Mouse (Mus musculus): ENCODE data around the gene Grik3.

Gene Grik3

DNA sequence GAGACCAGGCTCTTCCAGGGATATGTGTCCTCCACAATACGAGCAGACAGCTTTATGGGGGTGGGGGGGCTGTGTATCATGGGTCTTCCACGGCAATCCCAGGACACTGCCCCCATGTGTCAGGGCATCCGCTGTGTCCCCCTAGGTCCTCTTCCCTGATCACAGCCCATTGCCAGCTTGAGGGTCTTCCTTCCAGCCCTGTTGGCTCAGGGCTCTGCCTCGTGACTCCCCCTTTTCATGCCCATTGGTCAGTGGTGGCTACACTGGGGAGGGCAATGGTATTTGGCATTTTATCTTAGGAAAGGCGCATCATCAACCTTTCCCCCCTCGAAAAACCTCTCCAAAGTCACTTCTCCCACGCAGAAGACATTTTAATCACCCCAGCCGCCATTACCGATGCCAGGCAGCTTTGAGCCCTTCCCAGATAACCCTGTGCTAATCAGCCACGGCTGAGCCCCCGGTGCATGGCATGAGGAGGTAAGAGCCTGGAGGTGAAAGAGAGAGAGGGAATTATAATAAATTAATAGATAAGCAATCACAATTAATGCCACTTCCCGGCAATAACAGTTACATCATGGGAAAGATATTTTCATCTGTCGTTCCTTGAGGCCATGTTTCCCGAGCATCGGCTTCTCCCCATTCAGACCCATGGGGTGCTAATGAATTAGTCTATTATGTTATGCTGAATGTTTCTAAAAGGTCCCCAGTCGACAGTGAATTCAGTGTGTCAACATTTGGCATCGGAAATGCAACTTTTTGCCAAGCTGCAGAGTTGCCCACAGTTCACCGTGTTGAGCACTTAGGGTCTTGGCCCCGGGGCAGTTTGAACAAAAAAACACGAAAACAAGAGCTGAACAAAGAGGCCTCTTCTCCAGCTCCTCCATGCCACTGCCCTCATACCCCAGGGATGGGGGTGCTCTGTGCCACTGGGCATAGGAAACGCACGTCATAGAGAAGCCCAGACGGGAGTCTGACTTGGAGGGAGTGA lies 154.4 kb downstream of the Grik3 start:
- no peak for DNase-seq (ENCODE audit: low spot score)

DNA sequence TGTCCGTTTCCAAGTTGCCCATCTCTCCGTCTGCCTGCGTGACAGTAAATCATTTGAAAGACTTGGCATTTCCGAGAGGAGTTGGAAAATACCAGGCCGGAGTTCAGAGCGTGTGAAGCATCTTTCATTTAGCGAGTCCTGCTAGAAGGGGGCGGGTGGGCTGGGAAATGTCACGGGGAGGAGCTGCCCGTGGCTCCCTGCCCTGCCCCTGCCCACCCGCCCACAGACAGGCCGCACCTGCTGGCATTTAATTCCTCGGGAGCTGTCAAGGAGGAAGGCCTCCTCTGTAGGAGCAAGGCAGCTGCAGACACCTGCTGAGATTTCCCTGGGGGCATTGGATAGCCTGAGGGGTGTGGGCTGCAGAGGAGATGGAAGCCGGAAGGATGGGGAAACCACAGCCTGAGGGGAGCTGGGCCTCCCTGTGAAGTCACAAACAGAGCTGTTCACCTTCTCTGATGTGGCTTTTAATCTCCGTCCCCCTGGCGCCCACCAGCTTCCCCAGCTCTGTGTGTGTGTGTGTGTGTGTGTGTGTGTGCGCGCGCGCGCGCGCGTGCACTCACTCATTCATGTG lies 161.3 kb downstream of the Grik3 start:
- DNase-seq (ENCODE audit: low spot score) = no peak

DNA sequence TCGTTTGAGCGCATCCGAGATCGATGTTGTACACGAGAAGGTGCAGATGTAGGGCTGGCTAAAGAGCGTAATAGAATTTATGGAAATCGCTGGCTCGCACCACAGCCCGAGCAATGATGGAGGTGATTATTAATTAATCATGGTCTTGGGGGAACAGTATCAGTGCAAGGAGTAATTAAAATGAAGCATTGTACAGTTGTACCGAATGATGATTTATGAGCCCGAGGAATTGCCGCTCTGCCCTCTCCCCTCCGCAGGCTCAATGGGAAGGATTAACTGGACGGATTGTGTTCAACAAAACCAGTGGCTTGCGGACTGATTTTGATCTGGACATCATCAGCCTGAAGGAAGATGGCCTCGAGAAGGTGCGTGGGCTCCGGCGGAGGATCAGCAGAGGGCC lies 165.5 kb downstream of the Grik3 start:
- no peak for DNase-seq (ENCODE audit: low spot score)

DNA sequence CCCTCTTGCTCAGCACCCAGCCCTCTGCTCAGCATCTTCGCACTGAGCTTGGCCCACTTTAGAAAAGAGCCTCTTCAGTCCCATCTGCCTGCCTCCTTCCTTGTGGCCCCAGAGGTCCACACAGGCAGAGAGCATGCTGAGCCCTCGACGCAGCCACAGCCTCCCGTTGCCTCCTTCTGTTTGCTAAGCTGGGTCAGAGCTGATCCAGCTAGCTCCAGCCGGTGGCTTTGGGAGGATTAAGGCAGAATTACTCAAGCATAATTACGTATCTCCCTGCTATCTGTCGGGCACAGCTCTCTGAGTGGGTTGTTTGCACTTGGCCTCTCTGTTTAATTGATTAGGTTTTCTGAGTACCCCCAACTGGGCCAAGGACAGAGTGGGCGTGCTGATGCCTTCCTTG lies 167.9 kb downstream of the Grik3 start:
- no peak for DNase-seq (ENCODE audit: low spot score)

DNA sequence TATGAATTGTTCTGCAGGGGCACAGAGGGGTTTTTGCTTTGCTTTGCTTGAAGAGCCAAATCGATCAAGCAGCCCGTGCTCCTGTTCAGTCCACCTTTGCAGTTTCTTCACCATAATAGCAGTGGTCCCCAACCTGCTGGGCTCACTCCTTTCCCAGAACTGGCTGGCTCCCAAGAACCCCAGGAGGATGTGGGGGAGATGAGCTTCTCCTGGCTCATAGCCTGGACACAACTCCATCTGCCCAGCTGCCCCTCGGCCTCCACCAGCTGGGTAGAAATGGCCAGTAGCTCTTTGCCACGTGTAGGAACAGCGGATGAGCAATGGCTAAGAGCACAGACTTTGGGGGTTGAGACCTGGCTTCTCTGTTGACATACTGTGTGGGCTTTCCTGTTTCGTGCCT lies 171.5 kb downstream of the Grik3 start:
- DNase-seq (ENCODE audit: low spot score) = no peak

DNA sequence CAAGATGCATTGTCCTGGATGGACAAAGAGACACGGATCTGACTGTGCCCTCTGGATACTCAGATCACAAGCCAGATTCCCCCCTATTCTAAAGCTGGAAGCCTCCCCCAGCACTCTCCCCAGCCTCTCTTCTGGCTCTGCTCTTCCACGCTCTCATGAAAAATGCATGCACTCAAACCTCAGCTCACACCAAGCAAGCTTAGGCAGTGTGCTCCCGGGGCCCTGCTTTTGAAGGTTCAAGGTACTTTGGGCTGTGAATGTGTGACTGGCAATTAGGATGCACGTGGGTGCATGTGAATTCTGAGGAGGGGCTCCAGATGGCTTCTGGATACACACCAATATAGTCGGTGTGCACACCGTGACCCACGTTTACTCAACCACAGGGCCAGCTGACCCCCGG lies 172.8 kb downstream of the Grik3 start:
- no peak for DNase-seq (ENCODE audit: low spot score)

DNA sequence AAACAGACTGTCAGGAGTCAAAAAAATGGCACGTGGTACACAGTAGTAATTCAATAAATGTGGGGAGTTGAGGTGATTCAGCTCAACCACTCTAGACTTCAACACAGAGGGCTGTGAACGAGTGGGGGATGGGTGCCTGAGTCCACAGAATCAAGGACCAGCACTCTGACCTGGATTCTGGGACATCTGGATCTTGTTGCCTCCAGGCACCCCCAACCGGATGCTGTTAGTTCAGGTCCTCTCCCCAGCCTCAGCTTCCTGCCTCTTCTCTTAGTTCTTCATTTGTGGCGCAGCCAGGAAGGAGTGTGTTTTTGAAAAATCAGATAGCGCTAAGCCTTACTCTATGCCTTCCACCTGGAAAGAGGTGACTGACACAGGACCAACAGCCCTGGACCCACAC lies 175.5 kb downstream of the Grik3 start:
- DNase-seq (ENCODE audit: low spot score) = no peak

DNA sequence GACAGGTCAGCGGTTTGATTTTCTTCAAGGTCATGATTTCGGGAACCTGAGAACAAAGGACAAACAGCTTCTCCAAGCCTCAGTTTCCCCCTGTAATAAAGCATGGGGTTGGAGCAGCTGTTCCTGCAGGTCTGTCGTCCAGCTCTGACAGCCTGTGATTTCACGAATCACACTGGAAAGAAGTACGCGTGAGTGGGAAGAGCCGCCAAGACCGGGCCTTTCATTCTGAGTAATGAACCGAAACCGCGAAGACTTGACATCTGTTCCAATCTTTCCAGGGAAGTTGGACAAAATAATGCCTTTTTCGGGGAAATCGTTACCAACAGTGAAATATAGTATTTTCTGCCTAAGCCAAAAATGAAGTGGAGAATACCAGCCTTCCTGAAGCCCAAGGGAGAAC lies 191.5 kb downstream of the Grik3 start:
- no peak for DNase-seq (ENCODE audit: low spot score)

DNA sequence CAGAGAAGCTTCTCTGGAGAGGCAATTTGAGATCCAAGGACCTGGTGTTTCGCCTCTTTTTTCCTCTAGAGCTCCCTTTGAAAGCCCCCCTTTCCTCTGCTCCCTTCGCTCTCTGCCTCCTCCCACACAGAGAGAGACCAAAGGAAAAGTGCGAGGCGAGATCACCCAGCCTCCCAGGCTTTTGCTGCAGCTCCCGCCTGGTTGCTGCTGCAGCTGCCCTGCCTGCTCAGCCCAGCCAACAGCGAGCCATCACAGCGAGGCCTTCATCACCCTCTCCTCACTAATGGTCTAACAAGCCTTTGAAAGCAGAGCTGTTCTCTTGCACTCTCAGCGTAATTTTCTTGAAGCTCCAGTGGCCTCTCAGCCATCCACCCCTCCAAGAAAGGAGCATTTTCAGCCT lies 196.6 kb downstream of the Grik3 start:
- DNase-seq (ENCODE audit: low spot score) = no peak

DNA sequence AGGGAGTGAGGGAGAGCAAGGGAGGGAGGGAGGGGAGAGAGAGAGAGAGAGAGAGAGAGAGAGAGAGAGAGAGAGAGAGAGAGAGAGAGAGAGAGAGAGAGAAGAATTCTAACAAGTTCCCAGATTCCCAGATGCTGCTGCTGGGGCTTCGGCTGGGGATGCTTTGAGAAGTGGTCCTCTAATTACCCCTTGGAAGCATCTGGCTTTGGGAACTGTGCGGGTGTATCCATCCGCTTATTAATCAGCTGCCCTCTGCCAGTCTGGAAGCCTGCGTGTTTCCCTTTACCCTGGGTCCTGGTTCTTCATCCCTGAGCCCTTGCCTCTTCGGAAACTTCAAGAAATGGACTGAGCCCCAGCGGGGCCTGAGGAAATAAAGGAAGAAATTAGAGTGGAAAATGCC lies 204.9 kb downstream of the Grik3 start:
- no peak for DNase-seq (ENCODE audit: low spot score)

DNA sequence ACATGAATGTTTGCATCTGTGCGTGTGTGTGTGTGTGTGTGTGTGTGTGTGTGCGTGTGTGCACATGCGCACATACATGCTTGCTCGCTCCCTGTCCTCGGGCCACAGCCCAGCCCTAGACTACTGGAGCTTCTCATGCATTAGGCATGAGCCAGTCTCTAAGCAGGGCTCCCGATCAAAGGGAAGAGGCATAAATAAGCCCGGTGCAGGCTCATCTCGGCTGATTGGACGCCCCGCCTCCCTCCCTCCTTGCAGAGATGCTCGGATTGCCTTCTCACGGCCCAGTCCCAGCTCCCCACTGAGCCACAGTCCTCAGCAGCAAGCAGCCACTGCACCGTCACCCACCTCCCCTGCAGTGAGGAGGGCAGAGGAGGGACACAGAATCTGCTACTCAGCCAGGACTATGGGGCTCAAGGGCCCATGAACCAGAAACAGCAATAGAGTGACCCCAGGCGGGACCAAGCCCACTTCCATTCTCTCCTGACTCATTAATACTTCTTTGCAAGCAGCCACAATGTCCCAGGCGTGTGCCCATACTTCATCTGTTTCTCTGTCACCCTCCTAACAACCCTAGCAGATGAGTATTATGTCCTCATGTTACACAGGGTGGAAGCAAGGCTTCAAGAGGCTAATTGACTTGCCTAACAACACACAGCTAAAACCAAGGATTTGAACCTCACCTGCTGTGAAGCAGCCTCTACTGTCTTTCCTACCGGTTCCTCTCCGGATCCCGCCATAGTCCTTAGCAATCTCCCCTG lies 205.9 kb downstream of the Grik3 start:
- no peak for DNase-seq (ENCODE audit: low spot score)

DNA sequence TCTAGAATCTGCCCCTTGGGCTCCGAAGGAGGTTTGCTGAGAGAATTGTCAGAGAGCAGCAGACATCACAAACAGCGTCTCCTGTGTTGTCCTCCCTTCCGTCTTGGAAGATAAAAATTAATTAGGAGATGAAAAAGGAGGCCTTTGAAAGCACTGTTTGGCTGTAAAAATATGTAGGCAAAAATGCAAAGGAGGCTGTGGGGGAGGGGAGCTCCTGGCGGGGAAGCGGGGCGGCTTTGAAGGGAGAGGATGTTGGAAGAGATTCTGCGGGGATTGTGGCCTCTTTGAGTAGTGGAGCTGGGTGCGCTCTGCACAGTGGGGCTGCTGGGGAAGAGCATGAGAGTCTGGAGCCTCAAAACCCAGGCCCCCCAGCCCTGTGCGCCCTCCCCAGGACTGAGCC lies 207.1 kb downstream of the Grik3 start:
- no peak for DNase-seq (ENCODE audit: low spot score)

DNA sequence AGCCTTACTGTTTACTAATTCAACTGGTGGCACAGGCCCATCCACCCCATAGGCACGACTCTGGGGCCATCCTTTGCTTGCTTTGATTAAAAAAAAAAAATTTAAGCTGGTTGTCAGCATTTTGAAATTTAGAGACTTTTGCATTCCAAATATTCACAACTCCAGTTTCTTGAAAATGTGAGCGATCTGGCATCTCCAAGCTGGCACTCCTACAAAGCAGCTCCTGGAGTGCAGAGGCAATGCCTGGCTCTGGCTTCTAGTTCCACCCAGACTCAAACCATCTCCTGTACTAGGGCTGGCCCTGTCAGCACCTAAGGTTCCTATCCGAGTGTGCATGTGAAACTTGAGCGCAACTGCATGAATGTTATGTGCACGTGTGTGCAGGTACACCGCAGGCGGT lies 208.6 kb downstream of the Grik3 start:
- no peak for DNase-seq (ENCODE audit: low spot score)

DNA sequence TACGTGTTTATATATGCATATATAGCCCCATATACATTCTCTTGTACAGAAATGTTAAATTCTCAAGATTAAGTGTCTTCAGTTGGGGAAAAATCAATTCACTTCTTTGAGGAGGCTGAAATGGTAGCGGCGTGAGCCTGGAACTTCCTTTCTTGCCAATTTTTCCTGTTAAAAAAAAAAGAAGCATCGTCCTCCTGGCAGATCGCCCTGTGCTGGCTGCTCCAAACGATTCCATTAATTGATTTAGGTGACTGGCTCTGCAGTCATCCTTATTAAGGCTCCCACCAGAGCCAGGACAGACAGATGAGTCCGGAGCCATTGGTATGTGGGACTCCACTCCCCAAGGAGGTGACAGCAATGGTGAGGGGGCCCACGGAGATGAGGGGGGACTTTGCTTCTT lies 209.8 kb downstream of the Grik3 start:
- no peak for DNase-seq (ENCODE audit: low spot score)

DNA sequence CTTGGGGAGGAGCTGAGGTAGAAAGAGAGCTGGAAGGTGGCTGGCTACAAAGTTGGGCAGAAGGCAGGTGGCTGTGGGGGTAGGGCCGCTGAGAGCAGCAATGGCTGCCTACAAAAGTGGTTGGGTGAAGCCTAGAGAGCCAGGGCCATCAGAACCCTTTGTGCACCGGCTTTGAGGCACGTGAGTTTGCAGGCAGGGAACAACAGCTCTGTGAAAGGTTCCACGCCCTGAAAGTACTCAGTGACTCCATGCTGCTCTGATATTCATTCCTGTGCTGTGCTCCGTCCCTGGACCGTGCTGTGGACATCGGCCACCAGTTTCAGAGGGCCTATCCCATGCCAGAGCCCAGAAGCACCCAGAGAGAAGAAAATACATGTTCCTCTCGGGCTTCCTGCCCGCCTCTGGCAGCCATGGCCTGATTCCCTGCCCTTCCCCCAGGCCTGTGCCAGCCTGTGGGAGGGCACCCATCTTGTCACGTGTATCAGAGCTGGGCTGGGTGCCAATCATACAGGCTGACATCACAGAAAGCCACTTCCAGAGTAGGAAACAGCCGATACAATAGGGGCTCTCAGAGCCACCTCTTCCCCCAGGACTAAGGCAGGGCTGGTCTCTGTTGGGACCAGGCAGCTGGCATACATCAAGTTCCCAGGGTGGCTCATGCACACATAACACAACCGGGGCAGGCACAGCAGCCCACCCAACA lies 212.3 kb downstream of the Grik3 start:
- DNase-seq (ENCODE audit: low spot score) = peak; percentile 44

DNA sequence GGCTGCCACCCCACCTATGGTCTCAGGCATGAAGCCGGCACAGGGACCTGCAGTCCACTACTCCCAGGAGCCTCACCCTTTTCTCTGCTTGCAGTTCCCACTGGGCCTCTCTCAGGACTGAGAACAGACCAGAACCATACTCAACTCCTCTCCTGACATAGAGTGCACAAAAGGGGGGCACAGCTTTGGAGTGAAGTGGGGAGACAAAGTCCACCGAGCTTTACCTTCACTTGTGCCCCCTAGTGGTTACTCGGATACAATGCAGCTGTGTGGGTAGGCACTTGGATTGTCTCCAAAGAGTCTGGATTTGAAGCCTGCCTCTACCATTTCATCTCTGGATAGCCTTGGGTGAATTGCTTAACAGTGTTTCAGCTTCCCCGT lies 212.8 kb downstream of the Grik3 start:
- no peak for DNase-seq (ENCODE audit: low spot score)

DNA sequence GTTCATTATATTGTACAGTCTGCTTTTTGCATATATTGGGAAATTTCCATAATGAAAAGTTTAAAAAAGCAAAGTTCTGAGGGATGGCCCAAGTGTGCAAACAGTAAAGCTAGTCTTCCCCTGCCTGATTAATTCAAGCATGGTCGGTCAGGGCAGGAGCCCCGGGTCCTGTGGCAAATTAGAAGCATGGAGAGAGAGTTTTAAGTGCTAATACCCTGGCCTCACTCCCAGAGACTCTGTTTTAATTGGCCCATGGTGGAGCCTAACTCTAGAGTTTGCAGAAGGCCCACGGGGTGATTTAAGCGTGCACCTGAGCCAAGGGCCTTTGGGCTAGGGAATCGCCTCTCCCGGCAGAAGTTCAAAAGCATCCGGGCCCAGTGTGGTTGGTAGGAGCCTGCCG lies 215.2 kb downstream of the Grik3 start:
- DNase-seq (ENCODE audit: low spot score) = no peak

DNA sequence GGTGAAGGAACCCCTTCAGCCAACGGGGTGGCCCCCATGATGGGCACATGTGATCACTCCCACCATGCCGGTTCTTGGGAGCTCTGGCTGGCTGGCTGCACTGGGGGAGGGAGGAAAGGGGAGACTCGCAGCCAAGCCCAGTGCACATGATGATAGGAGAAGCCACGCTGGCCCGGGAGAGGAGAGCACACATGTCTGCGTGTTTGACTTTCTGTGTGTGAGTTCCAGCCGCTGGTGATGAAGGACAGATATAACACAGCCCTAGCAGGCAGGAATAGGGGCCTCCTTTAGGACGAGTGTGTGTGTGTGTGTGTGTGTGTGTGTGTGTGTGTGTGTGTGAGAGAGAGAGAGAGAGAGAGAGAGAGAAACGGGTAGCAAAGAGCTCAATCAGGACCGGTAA lies 219.2 kb downstream of the Grik3 start:
- DNase-seq (ENCODE audit: low spot score) = no peak

DNA sequence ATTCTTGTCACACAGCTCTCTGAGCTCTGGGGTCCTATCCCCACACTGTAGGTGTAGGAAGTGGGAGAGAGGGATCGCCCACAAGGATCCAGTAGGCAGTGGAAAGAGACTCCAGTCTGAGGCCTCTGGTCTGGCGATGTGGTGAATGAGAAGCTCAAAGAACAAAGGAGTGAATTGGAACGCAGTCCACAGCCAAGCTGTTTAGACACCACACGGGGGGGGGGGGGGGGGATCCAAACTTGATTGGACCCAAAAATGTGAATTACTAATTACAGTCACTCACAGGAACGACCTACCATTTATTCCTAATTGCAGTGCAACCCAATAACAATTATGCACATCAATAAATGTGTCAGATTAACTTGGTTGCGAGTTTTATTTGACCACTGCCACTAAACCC lies 227.4 kb downstream of the Grik3 start:
- no peak for DNase-seq (ENCODE audit: low spot score)

DNA sequence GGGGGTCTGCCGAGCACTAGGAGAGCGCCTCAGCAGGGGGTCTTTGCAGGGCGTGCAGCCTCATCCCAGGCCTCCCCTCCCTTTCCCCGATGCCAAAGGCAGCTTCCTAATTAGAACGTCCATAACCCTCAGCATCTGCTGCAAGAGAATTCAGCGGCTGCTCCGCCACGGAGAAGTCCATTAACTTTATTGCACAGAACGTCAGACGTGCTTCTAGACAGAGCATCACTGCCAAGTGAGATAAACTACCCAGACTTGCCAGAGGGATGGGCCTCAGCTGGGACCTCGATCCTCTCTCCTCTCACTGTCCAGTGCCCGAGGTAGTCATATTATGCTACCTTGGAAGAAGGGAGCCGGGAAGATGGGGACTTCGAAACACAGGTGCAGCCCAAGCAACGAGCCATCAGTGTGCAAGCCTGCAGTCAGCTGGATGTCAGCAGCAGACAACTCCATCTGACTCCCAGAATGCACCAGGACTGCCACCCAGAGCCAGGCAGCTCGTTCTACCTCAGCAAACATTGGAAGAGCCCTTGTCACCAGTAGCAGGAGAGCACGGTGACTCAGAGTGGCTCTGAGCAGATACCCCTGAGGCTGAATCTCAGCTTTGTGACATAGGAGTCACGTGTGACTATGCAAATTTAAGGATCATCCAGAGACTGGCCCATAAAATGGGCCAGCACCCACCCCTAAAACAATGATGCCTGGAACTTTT lies 228.1 kb downstream of the Grik3 start:
- no peak for DNase-seq (ENCODE audit: low spot score)

DNA sequence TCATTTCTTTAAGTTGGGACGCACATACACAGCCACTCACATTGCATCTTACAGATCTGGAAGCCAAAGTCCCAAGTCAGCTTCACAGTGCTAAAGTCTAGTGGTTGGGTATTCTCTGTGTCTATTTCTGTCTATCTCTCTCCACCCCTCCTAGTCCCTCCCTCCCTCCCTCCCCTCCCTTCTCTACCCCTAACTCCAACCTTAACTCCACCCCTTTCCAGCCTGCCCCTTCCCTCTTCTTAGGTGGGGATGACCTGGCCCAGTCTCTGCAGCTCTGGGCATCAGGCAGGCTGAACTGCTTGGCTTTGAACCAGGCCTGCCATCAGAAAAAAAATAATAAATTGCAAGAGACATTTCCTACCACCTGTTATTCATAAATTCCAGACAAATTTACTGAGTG lies 235.7 kb downstream of the Grik3 start:
- DNase-seq (ENCODE audit: low spot score) = no peak

DNA sequence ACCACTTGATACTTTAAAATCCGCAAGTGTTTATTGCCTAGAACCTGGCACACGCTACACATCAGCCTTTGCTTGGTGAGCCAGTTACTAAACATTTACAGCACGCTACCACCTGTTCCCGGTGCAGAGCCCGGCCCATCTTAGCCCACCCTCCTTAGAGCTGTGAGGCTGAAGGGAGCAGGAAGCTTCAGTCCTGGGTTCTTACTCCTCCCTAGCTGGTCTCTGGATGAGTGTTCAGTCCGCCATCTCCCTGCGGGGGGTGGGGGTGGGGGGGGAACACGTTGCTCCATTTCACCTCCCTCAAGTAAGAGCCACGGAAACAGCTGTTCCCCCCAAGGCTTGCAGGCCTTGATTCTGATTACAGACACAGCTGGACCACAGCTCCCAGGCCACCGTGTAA lies 236.5 kb downstream of the Grik3 start:
- no peak for DNase-seq (ENCODE audit: low spot score)

Data from testis, postnatal 14 days (tissue).